Mouse (Mus musculus): ENCODE measurements around the gene Mfap2. TPM values are rescaled to one million over a fixed set of nuclear protein-coding genes. Genes with fewer than 3 reads are reported as not detected.
A peak's percentile ranks its signal among the peaks of the same experiment; 100 is the strongest.

Gene Mfap2
- total RNA-seq (2021): 1 to 10 TPM; 3.8 to 4.4 TPM
- long read RNA-seq, experiment 1, transcript Mfap2-201 (9 exons, 1,073 nt): major isoform, 6 of 10 reads
- long read RNA-seq, experiment 1, partial matches to known transcripts: 3 of 10 reads
- long read RNA-seq, experiment 1, other reads (novel, unspliced or antisense): 1 of 10 reads
- long read RNA-seq, experiment 2, partial matches to known transcripts: 1 of 4 reads
- long read RNA-seq, experiment 2, other reads (novel, unspliced or antisense): 2 of 4 reads

GRCm38 (mm10) chr4:141010118-141010517 lies at the start of gene Mfap2:
Gene Mfap2, plus strand, starts transcription at chr4:141010418.
- no peak for DNase-seq (ENCODE audit: low spot score in 2 of 2)

DNA sequence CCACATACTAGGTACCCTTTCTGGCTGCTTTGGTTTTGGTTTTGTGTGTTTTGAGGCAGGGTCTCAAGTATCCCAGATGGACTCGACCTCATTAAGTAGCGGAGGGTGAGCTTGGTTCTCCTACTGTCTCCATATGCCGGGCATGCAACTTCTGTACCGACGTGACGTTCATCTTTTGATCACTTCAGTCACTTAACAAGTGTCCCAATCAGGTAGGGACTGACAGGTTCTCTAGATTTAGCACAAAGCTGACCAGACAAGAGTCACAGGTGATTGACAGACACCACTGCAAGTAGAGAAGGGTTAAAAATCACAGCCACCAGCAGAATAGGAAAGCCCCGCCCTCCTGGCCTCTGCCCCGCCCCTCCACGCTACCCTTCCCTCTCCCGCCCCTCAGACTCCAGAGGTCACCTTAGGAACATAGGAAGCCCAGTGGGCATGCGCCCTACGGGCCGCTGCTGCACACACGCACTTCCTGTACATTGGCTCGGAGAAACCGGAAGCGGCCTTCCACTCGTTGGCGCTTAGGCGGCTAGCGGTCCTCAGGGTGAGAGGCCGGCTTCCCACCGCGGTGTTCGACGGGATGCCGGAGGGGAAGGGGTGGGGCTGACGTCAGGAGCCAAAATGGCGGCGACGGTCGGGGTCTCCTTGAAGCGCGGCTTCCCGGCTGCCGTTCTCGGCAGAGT lies 49.3 kb upstream of the Mfap2 start, which contains the start of gene Sdhb:
TSS of gene Sdhb (plus strand) at position 423 of the 686 bp plus-strand sequence.
- DNase-seq (ENCODE audit: low spot score in 2 of 2): peak; percentile 96 to 97

DNA sequence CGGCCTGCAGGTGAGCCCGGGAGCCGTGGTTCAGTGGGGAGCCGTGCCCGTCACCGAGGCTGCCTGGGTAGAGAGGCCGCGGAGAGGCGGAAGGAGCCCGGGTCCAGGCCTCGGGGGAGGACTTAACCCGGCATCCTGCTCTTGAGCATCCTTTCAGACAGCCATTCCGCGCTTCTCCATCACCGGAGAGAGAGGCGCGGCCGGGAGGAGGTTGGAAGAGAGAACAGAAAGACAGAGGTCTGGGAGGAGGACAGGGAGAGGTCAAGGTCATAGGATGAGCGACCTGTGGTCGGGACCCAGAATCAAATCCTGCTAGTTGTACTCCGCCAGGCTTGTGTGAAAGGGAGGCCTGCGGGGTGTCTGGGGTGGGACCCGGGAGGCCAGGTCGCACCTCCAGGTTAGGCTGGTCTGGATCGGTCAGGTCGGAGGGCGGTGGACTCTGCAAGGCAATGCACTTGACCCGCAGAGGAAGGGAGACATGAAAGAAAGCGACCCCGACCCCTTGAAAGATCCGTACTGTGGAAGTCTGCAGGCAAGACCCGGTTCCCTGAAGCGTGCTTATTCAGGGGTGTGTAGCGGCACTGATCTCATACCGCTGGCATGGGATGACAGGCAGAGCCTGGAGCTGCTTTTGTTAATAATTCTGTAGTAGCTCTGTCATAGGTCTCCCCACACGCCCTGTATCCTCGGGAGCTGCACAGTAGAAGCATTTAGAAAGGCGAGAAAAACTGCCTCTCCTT lies 48.6 kb upstream of the Mfap2 start:
- DNase-seq (ENCODE audit: low spot score in 2 of 2): no peak

- no peak for DNase-seq (ENCODE audit: low spot score in 2 of 2)
Observed at GRCm38 (mm10) chr4:140962207-140962909, 47.9 kb upstream of the Mfap2 start.

- DNase-seq (ENCODE audit: low spot score in 2 of 2): no peak
Observed at GRCm38 (mm10) chr4:140962950-140963349, 47.3 kb upstream of the Mfap2 start.

DNA sequence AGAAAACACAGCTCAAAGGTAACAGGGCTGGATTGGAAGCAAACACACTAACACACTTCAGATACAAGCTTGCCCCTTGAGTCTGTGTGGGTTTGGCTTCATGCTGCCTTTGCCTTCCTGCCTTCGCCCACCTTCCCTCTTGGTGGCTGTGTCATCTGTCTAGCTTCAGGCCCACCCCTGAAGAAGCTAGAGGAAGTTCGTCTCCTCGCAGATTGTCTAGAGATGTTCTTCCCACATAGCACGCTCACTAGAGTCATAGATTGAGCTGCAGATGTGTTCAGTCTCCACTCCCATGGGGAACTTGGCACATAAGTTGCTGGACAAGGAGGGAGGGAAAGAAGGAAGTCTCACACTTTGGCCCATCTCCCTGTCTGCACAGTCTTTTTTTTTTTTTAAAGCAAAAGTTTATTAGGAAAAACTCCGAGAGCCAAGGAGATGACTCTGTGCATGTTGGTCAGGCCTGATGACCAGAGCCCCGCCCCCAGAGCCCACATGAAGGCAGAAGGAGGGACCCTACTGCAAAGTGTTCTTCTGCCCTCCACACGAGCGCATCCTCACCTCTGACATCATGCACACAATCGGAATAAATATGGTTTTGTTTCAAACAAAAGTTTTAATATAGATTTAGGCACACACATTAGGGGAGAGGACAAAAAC lies 46.1 kb upstream of the Mfap2 start:
- peak in 1 of 2 experiments; percentile 45 for DNase-seq (ENCODE audit: low spot score in 2 of 2)

GRCm38 (mm10) chr4:140964620-140965019 lies 45.6 kb upstream of the Mfap2 start:
- DNase-seq (ENCODE audit: low spot score in 2 of 2): peak; percentile 70 to 76

- DNase-seq (ENCODE audit: low spot score in 2 of 2): no peak
Observed at GRCm38 (mm10) chr4:140967386-140968159, 42.6 kb upstream of the Mfap2 start.

DNA sequence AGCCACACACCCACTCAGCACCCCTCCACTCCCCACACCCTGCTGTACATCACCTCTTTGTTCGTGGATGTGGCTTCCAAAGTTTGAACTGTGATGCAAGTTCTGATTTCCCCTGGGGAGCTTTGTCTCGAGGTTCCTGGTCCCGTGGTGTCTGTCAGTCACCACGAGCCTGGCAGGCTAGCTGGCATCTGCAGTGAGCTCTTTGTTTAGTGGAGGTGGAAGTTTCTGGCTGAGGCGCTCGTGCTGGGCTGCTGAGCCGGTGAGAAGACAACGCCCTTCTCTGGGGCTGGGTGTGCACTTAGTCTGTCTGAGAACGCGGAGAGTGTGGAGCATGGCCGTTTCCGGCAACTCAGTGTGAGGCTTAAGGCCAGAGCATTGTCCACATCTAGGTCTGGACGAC lies 38.5 kb upstream of the Mfap2 start:
- DNase-seq (ENCODE audit: low spot score in 2 of 2): no peak

- no peak for DNase-seq (ENCODE audit: low spot score in 2 of 2)
Observed at GRCm38 (mm10) chr4:140974408-140974807, 35.8 kb upstream of the Mfap2 start.

DNA sequence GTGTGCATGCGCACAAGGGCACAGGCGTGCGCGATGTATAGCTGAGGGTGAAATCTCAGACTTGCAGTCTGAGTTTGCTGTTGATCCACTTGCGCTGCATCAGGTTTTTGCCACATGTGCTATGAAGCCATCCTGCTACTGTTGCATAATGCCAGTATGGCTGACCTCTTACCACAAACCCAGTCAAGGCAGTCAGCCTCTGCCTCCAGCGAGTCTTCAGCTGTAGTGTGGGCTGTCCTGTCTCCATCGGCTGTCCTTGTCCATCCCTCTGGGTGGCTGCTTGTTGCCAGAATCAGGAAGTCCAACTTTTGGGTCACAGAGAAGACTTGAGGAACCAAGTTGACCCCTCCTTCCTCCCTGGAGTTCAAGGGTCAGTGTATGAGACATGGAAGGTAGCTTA lies 34.9 kb upstream of the Mfap2 start:
- DNase-seq (ENCODE audit: low spot score in 2 of 2): no peak

GRCm38 (mm10) chr4:140977278-140977677 lies 32.9 kb upstream of the Mfap2 start:
- DNase-seq (ENCODE audit: low spot score in 2 of 2): no peak

DNA sequence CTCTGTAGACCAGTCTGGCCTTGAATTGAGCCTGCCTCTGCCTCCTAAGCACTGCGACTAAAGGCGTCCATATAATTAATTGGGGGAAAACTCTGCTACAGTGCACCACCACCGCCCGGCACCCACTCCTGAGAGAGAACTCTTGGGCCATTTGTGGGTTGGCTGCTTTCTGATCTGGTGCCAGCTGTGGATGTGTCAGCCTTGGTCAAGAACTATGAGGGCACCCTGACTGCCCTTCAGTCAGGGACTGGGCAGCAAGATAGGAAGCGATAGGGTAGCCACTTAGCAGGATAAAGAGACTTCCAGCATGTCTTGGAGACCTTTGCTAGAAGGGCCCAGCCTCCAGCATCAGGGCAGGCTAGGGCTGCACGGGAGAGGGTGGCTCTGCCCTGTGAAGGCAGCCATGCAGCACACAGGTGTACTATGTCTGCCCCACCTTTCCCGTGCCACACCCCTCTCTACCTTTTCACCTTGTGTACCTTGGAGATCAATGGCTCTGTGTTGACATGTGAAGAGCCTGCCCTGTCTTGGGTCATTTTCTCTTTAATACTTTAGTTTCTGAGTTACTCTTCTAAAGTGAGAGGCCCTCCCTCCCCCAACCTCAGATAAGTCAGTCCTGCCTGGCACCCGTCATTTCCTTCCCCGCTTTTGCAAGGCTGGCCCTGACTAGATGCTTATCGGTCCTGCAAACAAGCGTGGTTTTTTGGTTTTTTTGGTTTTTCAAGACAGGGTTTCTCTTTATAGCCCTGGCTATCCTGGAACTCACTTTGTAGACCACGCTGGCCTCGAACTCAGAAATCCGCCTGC lies 32.1 kb upstream of the Mfap2 start:
- no peak for DNase-seq (ENCODE audit: low spot score in 2 of 2)

- DNase-seq (ENCODE audit: low spot score in 2 of 2): no peak
Observed at GRCm38 (mm10) chr4:140981605-140982004, 28.6 kb upstream of the Mfap2 start.

DNA sequence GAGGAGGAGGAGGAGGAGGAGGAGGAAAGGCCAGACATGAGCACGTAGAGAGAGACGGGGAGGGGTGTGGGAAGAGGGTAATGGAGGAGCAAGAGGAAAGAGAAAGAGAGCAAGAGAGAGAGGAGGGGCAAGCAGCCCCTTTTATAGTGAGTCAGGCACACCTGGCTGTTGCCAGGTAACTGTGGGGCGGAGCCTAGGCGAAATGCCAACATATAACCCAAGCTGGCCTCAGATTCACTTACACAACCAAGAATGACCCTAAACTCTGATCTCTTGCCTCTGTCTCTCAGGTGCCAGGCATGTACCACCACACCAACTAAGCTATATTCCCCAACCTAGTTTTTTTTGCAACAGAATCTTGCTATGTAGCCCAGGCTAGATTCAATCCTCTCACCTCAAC lies 27.4 kb upstream of the Mfap2 start:
- no peak for DNase-seq (ENCODE audit: low spot score in 2 of 2)

DNA sequence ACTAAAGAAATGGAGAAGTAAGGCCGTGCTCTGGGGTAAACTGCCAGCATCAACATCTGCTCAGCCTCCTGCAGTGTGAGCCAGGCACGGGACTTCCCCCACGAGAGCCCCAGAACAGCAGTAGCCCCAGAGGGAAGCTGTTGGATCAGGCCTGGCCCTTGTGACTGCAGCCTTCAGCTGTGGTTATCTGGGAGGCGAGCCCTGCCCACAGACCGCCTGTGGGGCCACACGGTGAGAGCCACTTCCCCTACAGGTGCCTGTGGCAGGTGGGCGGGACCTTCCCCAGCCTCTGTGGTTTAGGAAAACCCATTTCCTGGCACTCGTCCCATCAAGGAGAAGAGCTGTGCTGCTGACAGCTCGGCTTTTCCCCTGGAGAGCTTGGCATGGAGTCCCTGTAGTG lies 26.8 kb upstream of the Mfap2 start:
- peak in 1 of 2 experiments; percentile 34 for DNase-seq (ENCODE audit: low spot score in 2 of 2)

DNA sequence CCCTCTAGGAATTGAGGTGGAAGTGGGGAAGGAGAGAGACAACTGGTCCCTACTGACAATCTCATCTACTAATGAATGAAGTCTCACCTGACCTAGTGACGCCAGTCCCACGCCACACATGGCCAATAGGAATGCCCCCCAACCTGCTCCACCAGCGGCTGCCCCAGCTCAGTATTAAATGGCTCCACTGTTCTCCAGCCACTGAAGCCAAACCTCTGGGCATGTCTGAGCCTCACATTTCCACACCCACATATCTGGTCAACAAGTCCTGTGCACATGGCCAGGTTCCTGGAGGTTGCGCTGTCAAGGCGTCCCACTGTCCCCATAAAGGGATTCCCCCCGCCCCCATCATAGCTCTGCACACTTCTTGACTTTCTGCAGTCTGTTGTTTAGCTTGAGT lies 25.7 kb upstream of the Mfap2 start:
- no peak for DNase-seq (ENCODE audit: low spot score in 2 of 2)

DNA sequence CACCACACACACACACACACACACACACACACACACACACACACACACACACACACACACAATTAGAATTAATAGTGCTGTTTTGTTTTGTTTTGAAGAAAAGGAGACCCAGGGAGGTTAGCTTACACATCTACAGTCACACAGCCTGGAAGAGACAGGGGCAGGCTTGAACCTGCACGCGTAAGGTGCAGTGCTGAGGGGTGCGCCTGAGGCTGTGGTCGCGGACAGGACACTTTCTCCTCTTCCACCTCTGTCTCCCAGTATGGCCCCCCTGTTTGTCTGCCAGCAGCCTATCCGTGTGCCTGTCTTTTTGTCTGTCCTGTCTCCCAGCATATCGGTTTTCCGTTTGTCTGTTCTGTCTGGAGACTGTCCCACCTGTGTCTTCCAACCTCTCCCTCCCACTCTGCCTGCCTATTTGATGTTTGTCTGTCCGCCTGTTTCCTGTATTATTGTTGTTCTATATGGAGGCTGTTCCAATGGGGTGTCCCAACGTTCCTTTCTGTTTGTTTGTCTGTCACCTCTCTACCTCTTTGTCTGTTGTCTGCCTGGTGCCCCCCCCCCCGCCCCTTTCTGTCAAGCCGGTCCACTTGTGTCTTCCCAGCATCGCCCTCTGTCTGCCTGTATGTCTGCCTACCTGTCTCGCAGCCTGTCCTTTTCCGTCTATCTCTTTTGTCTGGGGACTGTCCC lies 24.1 kb upstream of the Mfap2 start:
- no peak for DNase-seq (ENCODE audit: low spot score in 2 of 2)

All from left cerebral cortex, adult 18-20 months (tissue).